Mouse (Mus musculus): Measurements from ENCODE around the gene Rab33b.
"Not testable (repeated sequence)": the region's sequence is repeated elsewhere in the genome, so short reads cannot be mapped to it uniquely, and the experiment has no call there.

The Rab33b gene

DNA sequence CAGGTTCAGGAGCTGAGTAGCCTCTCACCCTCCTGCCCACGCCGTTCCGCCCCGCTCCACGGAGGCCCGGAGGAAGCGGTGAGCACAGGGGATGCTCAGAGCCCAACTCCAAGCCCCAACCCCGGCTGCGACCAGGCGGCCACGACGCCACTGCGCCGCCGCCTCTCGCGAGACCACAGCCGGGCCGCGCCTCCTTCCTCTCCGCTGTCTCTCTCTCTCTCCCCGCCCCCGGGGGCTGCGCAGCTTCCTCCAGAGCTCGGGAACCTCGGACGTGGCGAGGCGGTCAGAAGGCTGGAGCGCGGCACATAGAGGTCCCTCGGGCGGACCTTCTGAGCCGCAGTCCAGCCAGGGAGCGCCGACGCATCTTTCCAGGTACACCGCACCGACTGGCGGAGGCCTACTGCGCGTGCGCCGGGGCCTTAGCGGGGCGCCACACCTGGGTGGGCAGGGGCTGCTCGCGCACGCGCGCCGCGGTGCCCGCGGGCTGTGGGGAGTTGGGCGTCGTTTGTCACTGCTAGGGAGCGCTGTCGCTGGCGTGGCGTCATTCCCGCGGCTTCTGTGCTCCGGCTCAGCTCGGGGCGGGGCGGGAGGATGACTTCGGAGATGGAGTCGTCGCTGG is at the start of gene Rab33b:
Gene Rab33b (plus strand): TSS at position 180 of the 619 bp plus-strand sequence.
- peak; percentile 95 for DNase-seq (ENCODE audit: low read depth, low spot score)

DNA sequence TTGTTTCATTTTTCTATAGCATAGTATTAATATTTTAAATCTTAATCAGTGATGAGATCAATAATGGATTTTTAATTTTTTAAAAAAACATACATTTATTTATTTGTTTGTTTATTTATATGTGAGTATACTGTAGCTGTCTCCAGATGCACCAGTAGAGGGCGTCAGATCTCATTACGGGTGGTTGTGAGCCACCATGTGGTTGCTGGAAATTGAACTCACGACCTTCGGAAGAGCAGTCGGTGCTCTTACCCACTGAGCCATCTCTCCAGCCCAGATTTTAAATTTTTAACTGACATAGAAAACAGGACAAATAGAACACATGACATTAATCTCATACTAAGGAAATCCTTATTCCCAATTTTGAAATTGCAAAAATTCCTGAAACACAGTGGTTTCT is 49.4 kb upstream of the Rab33b start:
- not testable (repeated sequence) for DNase-seq (ENCODE audit: low read depth, low spot score)

DNA sequence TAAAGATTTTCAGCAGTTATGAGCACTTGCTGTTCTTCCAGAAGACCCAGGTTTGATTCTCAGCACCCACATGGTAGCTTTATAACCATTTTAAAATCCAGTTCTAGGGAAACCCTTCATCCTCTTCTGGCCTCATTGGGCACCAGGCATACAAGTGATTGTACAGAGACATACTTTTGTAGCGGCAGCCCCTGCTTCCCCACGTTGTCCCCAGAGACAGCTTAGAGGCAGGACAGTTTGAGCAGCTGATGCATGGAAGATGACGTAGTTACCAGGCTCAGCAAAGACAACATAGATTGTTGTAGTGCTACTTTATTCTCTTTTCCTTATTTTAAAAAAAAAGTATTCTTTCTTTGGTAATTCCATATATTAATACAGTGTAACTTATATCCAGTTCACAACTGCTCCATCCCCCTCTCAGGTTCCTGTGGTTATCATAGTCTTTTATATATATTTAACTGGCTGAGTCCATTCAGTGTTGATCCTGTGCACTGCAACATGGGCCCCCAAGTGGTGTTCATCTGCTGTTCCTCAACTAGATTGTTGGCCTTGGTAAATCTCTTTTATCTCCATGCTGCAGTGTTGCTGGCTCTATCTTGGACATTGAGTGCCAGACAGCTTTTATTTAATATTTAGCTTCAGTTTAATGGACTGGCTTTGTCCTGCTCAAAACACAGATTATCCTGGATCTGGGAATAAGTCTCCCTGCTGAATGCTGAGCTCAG is 48.7 kb upstream of the Rab33b start:
- no peak for DNase-seq (ENCODE audit: low read depth, low spot score)

DNA sequence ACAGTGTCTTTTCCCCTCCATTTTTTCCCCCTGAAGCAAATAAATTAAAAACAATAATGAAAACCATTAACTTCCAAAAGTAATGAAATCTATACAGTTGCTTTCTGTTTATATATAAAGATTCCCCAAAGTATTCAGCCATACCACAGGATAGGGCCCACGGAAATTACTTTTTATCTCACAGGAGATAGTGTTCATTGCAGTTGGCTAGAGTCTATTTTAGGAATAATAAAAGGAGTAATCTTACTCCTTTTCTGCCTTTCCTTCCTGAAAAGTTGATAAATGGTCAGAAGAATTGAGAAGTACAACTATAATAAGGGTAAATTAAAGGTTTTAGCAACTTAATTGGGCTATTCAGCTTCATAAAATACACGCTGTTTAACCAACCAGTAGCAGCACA is 15.2 kb upstream of the Rab33b start:
- DNase-seq (ENCODE audit: low read depth, low spot score): no peak

DNA sequence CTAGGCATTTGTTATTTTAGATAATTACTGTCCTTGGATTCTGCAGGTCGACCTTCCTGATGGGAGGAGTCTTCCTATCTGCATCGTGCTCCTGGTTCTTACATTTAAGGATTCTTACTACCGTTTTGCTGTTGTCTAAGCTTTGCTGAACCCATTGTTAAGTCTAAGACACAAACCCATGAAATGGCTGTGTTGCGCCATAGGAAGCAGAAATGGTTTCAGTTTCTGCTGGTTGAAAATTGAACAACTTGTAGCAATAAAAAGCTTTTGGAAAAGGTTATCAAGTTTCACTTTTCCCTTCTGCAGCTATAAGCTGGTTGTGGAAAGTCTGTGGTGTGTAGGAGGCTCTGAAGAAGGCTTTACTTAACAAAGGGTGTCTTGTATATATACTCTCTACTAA is 8.0 kb upstream of the Rab33b start:
- DNase-seq (ENCODE audit: low read depth, low spot score): no peak

DNA sequence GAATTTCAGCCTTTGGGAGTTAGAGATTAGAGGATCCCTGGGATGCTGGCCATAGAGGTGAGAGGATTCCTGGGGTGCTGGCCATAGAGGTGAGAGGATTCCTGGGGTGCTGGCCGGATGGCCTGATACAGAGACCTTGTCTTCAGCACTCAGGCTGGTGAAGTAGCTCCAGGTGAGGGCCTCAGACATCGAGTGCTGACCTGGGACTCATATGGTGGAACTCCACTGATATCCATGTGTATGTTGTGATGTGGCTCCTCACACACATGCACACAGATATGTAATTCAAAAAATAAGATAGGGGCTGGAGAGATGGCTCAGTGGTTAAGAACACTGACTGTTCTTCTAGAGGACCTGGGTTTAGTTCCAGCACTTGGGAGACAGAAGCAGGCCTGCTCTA is 3.8 kb upstream of the Rab33b start:
- no peak for DNase-seq (ENCODE audit: low read depth, low spot score)

DNA sequence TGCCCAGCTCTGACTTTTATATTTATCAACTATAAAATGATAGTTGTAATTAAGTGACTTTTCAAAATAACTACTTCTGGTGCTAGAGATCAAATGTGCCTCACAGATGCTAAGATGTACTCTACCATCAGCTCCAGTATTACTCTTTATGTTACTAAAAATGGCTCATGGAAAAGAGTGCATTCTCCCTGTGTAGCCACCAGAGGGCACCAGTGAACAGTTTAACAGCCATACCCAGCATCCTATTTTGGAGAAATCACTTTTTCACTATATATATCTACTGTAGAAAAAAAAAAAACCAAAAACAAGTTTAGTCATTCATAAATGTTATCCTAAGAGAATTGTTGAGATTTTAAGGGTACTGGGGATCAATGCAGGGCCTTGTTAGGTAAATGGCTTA is 2.7 kb upstream of the Rab33b start:
- DNase-seq (ENCODE audit: low read depth, low spot score): no peak

DNA sequence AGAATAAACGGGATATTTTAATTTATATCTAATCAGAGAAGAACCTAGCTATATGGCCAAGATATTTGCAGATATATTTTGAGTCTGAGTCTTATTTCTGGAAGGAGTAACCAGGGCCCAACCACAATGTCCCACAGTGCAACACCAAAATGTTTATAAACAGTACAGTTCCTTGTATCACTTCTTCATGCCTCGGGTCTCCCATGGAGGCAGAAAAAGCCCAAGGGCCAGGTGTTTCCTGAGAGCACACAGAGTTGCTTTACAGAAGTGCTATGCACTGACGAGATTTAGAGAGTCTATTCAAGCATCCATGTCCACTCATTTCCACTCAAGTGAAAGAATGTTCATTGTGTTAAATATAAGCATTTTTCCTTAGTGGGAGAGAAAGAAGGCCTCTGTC is 1.8 kb upstream of the Rab33b start:
- DNase-seq (ENCODE audit: low read depth, low spot score): no peak

DNA sequence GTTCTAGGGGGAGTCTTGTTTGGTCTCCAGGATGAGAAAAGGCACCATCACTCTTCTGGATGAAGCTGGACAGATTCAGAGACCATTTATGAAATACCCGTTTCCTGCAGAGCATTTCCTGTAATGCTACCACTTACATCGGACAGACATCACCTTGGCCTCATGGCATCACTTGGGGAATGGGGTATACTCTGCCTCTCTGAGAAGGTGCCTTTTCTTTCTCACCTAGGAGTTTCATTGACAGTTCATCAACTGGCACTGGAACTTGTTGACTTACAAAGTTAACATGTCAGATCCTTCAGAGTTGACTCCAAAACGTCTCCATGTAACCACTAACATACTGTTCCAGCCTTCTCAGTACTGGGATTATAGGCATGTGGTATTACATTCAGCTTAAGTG is 939 bp upstream of the Rab33b start:
- no peak for DNase-seq (ENCODE audit: low read depth, low spot score)

DNA sequence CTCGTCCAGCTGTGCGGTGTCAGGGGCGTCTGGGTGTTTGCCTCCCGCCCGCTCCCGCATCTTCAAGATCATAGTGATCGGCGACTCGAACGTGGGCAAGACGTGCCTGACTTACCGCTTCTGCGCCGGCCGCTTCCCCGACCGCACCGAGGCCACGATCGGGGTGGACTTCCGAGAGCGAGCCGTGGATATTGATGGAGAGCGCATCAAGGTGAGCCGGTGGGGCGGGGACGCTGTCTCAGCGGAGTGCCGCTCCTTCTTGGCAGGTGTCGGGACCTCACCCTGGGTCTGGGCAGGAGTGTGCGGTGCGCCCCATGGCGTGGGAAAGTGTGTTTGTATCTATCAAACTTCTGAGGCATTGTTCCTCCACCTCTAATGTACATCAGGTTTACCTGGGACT is 650 bp downstream of the Rab33b start:
- no peak for DNase-seq (ENCODE audit: low read depth, low spot score)

DNA sequence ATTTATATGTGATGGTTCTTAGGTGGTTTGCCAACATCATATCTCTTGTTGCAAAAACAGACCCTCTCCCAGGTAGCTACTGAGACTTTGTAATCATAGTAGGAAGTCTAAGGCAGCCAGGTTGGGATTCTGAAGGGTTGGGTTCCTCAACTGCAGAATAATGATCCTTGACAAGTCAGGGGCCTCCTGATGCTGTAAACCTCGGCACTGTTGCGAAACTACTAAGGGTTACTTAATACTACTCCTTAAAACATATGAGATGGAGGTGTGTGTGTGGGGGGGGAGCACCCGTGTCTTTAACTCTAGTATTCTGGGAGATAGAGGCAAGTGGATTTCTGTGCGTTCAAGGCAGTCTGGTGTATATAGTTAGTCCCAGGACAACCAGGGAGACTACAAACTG is 1.6 kb downstream of the Rab33b start:
- no peak for DNase-seq (ENCODE audit: low read depth, low spot score)

DNA sequence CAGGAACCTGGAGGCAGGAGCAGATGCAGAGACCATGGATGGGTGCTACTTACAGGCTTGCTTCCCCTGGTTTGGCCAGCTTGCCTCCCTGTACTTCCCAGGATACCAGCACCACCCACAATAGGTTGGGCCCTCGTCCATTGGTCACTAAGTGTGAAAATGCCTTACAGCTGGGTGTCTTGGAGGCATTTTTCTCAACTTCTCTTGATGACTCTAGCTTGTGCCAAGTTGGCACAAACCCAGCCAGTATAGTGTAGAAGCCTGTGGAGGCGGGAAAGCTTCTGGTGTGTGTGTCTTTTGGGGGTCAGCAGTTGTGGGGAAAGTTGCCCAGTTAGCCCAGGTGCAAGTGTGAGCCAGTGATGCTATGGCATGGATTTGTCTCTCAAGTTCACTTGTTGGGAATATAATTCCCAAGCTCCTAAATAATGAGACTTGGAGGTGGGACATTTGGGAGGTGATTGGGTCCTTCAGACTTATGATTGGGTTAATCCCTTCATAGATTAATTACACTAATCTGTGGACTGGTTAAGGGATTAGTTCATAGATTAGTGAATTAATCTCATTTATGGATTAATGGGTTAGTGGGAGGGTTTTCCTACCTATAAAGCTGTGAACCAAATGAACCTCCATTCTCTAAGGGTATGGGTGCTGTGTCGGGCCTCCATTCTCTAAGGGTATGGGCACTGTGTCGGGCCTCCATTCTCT is 2.9 kb downstream of the Rab33b start:
- DNase-seq (ENCODE audit: low read depth, low spot score): no peak

DNA sequence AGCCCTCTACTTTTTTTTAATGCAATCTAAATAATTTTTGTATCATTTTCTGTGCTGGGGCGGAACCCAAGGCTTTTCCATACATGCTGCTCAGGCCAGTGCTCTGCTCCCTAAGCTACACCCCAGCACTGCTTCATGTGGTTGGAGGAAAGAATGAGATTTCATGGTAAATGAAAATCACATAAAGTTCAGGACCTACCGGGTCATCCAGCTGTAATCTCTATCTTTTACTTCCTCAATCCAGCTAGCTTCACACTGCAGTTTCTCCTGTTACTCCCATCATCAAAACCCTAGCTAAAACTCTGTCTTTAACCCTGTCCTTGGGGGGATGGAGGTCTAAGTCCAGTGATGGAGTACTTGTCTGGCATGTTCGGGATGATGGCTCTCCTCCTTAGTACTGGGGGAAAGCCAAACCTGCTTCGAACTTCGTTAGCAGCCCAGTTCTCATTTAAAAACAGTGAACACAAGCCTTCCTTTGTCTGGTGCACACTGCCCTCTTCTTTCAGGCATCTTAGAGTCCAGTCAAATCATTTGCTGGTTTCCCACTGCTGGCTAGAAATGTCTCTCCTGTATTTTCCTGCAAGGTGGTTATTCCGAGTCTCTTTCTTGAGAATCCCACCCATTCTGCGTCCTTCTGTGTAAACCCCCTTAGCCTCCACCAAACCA is 6.5 kb downstream of the Rab33b start:
- no peak for DNase-seq (ENCODE audit: low read depth, low spot score)

DNA sequence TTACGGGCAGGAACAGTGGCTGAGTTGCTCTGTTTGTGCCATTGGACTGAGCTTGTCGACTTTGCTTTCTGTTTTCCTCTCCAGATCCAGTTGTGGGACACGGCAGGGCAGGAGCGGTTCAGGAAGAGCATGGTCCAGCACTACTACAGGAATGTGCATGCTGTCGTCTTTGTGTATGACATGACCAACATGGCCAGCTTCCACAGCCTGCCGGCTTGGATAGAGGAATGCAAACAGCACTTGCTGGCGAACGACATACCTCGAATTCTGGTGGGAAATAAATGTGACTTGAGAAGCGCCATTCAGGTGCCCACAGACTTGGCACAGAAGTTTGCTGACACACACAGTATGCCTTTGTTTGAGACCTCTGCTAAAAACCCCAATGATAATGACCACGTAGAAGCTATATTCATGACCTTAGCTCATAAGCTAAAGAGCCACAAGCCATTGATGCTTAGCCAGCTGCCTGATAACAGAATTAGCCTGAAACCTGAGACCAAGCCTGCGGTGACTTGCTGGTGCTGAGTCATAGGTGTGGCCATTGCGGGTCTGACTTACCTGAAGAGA is 9.6 kb downstream of the Rab33b start:
- DNase-seq (ENCODE audit: low read depth, low spot score): no peak

DNA sequence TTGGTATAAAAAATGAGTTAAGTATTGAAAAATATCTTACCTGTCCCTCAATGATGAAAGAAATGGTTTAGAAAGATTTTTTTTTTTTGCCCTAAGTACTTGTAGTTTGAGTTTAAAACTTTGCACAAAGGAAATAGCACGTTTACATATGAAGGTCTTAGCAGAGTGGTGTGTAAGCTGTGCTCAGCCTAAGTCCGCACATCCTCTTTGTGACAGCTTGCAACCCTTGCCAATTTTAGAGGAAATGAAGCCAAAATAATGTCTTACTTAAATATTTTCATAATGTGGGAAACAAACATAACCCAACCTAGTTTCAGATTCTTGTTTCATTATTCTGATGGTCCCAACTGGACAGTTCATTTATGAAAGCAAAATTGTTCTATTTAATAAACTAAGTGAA is 10.7 kb downstream of the Rab33b start:
- no peak for DNase-seq (ENCODE audit: low read depth, low spot score)

DNA sequence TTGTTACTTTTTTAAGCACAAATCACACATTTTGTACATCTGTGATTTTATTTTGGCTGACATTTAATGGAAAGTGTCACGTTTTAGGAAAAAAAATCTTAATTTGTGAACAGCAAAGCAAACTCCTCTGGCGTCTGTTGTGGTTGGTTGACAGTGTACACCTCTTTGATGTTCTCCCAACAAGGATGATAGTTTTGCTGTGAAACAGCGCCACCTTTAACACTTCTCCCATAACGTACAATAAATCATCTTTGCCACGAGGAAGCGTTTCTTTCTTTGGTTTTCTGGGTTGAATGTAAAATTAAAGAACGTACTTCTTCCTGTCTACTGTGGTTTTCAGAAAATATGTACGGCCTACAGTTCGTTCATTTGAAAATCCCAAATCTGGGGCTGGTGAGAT is 11.9 kb downstream of the Rab33b start:
- no peak for DNase-seq (ENCODE audit: low read depth, low spot score)

DNA sequence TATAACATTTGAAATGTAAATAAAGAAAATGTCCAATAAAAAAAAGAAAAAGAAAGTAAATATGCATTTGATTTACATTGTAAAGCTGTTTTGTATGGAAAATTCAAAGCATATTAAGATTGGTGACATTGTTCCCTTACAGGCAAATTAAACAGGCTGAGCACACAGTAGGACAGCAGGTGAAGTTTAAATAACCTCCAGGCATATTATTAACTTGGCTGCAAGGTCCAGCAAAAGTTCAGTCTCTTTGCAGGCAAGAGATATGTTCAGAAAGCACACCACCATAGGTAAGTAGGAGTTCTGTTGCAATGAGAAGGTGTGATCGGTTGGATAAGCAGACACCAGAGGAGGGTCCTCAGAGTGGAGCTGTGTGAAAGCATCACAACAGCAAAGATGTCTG is 14.3 kb downstream of the Rab33b start:
- DNase-seq (ENCODE audit: low read depth, low spot score): no peak

DNA sequence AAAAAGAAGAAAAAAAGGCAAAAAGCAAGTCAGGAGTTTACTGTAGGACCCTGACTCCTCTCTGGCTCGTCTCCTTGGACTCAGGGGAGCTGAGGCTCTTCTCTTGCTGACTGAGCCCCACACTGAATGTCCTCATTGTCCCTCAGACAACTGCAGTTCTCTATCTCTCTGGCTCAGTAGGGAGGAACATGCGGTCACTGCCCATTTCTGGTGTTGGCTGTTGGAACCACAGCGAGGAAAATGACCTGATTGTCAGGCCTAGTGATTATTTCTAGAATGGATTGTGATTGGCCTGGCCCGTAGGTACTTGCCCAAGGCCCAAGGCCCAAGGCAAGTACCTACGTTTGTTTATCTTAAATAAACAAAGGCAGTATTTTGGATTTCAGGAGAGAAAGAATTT is 14.9 kb downstream of the Rab33b start:
- no peak for DNase-seq (ENCODE audit: low read depth, low spot score)

DNA sequence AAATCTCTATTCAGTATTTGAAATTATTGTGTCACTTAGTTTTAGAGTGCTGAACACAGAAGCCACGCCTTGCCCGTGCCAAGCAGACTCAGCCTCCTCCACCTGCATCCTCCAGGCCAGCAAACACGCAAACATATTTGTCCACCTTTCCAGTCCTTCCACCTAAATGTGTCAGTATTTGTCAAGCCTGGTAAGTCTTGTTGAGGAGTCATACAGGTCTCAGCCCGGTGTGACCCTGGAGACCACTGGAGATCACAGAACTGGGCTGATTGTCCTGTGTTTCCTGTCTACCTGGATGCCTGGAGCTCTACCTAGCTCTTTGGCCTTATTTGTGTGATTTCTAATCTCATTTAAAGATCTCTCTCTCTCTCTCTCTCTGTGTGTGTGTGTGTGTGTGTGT is 16.2 kb downstream of the Rab33b start:
- DNase-seq (ENCODE audit: low read depth, low spot score): no peak

DNA sequence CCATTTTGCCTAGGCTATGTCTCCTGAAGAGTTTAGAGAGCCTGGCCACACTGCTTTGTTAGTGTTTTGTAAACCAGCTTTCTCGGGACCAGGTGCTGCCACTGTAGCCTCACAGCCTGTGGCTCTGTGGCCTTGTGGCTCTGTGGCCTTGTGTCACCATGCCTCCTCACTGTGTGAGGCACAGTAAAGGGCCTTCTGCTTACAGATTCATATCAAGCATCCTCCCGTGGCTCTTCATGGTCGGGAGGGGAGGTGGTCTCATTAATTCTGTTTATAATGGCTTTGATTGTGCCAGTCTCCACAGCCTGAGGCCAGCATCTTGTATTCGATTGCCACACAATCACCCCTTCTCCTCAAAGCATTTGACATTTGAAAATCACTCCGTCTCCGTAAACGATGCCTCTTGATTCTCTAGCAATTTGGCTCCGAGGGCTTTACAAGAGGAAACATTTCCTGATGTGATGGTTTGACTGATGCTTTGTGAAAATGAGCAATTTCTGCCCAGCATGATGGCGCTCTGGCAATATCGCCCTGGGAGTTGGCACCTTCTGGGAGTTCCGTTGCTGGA is 20.7 kb downstream of the Rab33b start:
- no peak for DNase-seq (ENCODE audit: low read depth, low spot score)

DNA sequence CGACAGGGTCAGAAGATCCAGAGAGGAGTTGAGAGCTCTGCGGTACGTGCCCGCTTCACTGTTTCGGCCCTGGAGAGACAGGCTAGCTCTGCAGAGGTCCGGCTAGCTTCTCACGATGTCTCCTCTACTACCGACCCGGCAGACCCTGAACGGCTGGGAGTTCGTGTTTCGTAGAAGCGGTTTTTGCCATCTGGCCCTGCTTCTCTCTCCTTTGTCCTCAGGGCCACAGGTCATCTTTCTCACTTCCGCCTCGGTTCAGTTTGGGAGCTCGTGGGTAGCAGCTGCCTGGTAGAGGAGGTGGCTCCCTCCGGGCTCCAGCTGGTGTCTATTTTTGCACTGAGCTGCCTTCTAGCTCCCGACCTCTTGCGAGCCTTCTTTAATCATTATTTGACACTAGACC is 21.7 kb downstream of the Rab33b start:
- DNase-seq (ENCODE audit: low read depth, low spot score): no peak

DNA sequence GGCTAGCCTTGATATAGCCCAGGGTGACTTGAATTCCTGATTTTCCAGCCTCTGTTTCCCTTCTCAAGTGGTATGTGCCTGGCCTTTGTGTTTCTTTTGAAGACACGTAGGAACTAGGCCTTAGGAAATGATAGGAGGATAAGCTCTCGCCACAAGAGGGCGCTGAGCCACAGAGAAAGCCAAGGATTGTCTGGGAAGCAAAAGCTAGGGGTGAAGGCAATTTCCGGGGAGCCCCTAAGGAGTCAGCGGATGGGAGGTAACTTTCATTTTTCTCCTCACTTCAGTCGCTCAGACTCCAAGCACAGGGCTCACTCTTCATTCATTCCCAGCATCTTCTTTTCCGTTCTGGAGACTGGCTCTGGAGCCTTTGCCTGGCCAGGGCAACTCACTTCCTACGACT is 27.2 kb downstream of the Rab33b start:
- DNase-seq (ENCODE audit: low read depth, low spot score): peak; percentile 68
